ENCODE assay signal across 10 mouse cellular contexts in genomic region chr8:108819271-108819671, GRCm38 (mm10).
DNase-seq lines count a peak whose midpoint lies in the region; ATAC-seq and TF ChIP-seq lines count a peak whose summit lies in the region.
"Had no signal": no experiment of that assay in that cellular context is flagged by ENCODE, and none has a peak within 500 bp of the region (broad histone marks: within the 10 kb centered on the region; RNA-seq: fewer than 3 reads in every experiment).

No protein-coding gene starts in this region.

- no peak overlapping the region for H3K4me3 ChIP-seq in forebrain, embryonic 11.5 days (ENCODE audit: low read depth, low read length)
- no peak overlapping the region for H3K4me3 ChIP-seq in forebrain, embryonic 16.5 days (replicated peaks; ENCODE audit: low read length)
- H3K4me3 ChIP-seq in liver, postnatal 0 days (ENCODE audit: low read depth, low read length), result no peak overlapping the region
- no peak overlapping the region for H3K4me3 ChIP-seq in liver, embryonic 11.5 days (ENCODE audit: low read depth, low read length)
- H3K4me3 ChIP-seq in embryonic facial prominence, embryonic 10.5 days, result no peak overlapping the region
- no peak overlapping the region for H3K4me3 ChIP-seq in midbrain, embryonic 14.5 days (replicated peaks; ENCODE audit: low read depth, low read length)
- H3K4me3 ChIP-seq: embryonic facial prominence, embryonic 15.5 days had no signal

- no peaks in the 10 kb centered on the region for H3K36me3 ChIP-seq in forebrain, embryonic 11.5 days (ENCODE audit: control insufficient read depth, insufficient read depth, low read length)
- H3K36me3 ChIP-seq in forebrain, embryonic 16.5 days (ENCODE audit: control insufficient read depth, insufficient read depth), result no peaks in the 10 kb centered on the region
- H3K36me3 ChIP-seq in liver, postnatal 0 days (replicated peaks; ENCODE audit: insufficient read depth, low read length), result no peaks in the 10 kb centered on the region
- no peaks in the 10 kb centered on the region for H3K36me3 ChIP-seq in liver, embryonic 11.5 days (ENCODE audit: control insufficient read depth, insufficient read depth, low read length)
- H3K36me3 ChIP-seq in embryonic facial prominence, embryonic 10.5 days (replicated peaks), result peaks cover 35% of the 10 kb centered on the region
- H3K36me3 ChIP-seq in midbrain, embryonic 14.5 days (ENCODE audit: control insufficient read depth, insufficient read depth, low read length), result no peaks in the 10 kb centered on the region
- H3K36me3 ChIP-seq: embryonic facial prominence, embryonic 15.5 days had no signal

- no peaks in the 10 kb centered on the region for H3K9me3 ChIP-seq in forebrain, embryonic 11.5 days (ENCODE audit: control insufficient read depth, low read length)
- H3K9me3 ChIP-seq in forebrain, embryonic 16.5 days (ENCODE audit: control insufficient read depth, low read length), result no peaks in the 10 kb centered on the region
- no peaks in the 10 kb centered on the region for H3K9me3 ChIP-seq in liver, postnatal 0 days (ENCODE audit: low read length)
- no peaks in the 10 kb centered on the region for H3K9me3 ChIP-seq in liver, embryonic 11.5 days (ENCODE audit: control insufficient read depth, low read length)
- H3K9me3 ChIP-seq in embryonic facial prominence, embryonic 10.5 days, result no peaks in the 10 kb centered on the region
- no peaks in the 10 kb centered on the region for H3K9me3 ChIP-seq in midbrain, embryonic 14.5 days (ENCODE audit: control insufficient read depth, low read length)
- H3K9me3 ChIP-seq: embryonic facial prominence, embryonic 15.5 days had no signal

- no peak overlapping the region for H3K27ac ChIP-seq in forebrain, embryonic 11.5 days (ENCODE audit: low read depth, low read length)
- H3K27ac ChIP-seq in forebrain, embryonic 16.5 days (ENCODE audit: low read length), result no peak overlapping the region
- H3K27ac ChIP-seq in liver, postnatal 0 days (ENCODE audit: low read depth), result peak overlapping the region; percentile 11; the same call in 1 of the 2 replicates
- H3K27ac ChIP-seq in liver, embryonic 11.5 days (ENCODE audit: low read depth, low read length), result no peak overlapping the region
- peak overlapping the region; percentile 30; the same call in 1 of the 2 replicates for H3K27ac ChIP-seq in embryonic facial prominence, embryonic 10.5 days (replicated peaks)
- H3K27ac ChIP-seq in midbrain, embryonic 14.5 days (replicated peaks; ENCODE audit: low read depth, low read length), result no peak overlapping the region
- H3K27ac ChIP-seq: embryonic facial prominence, embryonic 15.5 days had no signal

- no peak for TF ChIP-seq EP300 in liver, postnatal 0 days (IDR thresholded peaks at IDR 0.05; ENCODE audit: low read depth)

- DNase-seq in forebrain, embryonic 11.5 days (ENCODE audit: low spot score), result peak; percentile 64
- no peak for DNase-seq in liver, postnatal 0 days
- DNase-seq in liver, embryonic 11.5 days (ENCODE audit: low spot score), result no peak
- DNase-seq in embryonic facial prominence, embryonic 10.5 days (ENCODE audit: low spot score), result peak; percentile 64
- peak; percentile 63 for DNase-seq in midbrain, embryonic 14.5 days
- no peak for DNase-seq in ovary, postnatal 36 days (ENCODE audit: low spot score)

- H3K9ac ChIP-seq in forebrain, embryonic 11.5 days (ENCODE audit: low read length), result no peak overlapping the region
- H3K9ac ChIP-seq in forebrain, embryonic 16.5 days (replicated peaks; ENCODE audit: low read depth, low read length), result no peak overlapping the region
- no peak overlapping the region for H3K9ac ChIP-seq in liver, postnatal 0 days (replicated peaks)
- no peak overlapping the region for H3K9ac ChIP-seq in liver, embryonic 11.5 days (ENCODE audit: low read depth, low read length)
- H3K9ac ChIP-seq in midbrain, embryonic 14.5 days (replicated peaks; ENCODE audit: low read length), result no peak overlapping the region; the same call in 1 of the 2 replicates
- H3K9ac ChIP-seq: embryonic facial prominence, embryonic 15.5 days had no signal

- no peaks in the 10 kb centered on the region for H3K27me3 ChIP-seq in forebrain, embryonic 11.5 days (ENCODE audit: control insufficient read depth, insufficient read depth, low read length)
- H3K27me3 ChIP-seq in forebrain, embryonic 16.5 days (replicated peaks; ENCODE audit: control insufficient read depth, insufficient read depth, low read length), result no peaks in the 10 kb centered on the region; the same call in 1 of the 2 replicates
- no peaks in the 10 kb centered on the region for H3K27me3 ChIP-seq in liver, postnatal 0 days (ENCODE audit: insufficient read depth, low read length)
- H3K27me3 ChIP-seq in liver, embryonic 11.5 days (replicated peaks; ENCODE audit: control insufficient read depth, insufficient read depth, low read length), result no peaks in the 10 kb centered on the region
- H3K27me3 ChIP-seq in embryonic facial prominence, embryonic 10.5 days (replicated peaks; ENCODE audit: low read depth, poor library complexity, severe bottlenecking), result no peaks in the 10 kb centered on the region
- no peaks in the 10 kb centered on the region for H3K27me3 ChIP-seq in midbrain, embryonic 14.5 days (ENCODE audit: control insufficient read depth, insufficient read depth, low read length)
- H3K27me3 ChIP-seq: Patski had no signal

- WGBS in forebrain, embryonic 11.5 days, result 22% methylated on average over 8 of the region's 8 CpGs
- WGBS in forebrain, embryonic 16.5 days, result 11% methylated on average over 8 of the region's 8 CpGs
- 50% methylated on average over 8 of the region's 8 CpGs for WGBS in liver, postnatal 0 days (ENCODE audit: insufficient replicate concordance)
- 48% methylated on average over 8 of the region's 8 CpGs for WGBS in liver, embryonic 11.5 days
- WGBS in embryonic facial prominence, embryonic 10.5 days, result 24% methylated on average over 8 of the region's 8 CpGs
- WGBS in midbrain, embryonic 14.5 days, result 4% methylated on average over 8 of the region's 8 CpGs

- 0 out of 2 replicates have a peak, but pooled peaks have one; percentile 55 for ATAC-seq in forebrain, embryonic 11.5 days (replicated peaks; ENCODE audit: low FRiP score)
- no peak for ATAC-seq in forebrain, embryonic 16.5 days
- ATAC-seq in liver, postnatal 0 days, result no peak
- ATAC-seq in liver, embryonic 11.5 days (replicated peaks; ENCODE audit: low FRiP score), result no peak
- ATAC-seq in midbrain, embryonic 14.5 days (ENCODE audit: low FRiP score, low TSS enrichment), result no peak
- no peak for ATAC-seq in frontal cortex, adult (ENCODE audit: low TSS enrichment)
- ATAC-seq: Patski had no signal

- no peak for TF ChIP-seq CTCF in liver, postnatal 0 days (IDR thresholded peaks at IDR 0.05; ENCODE audit: low read depth)

- H3K4me1 ChIP-seq in forebrain, embryonic 11.5 days (replicated peaks; ENCODE audit: control insufficient read depth, insufficient read depth, low read length), result peaks cover 13% of the 10 kb centered on the region
- H3K4me1 ChIP-seq in forebrain, embryonic 16.5 days (replicated peaks; ENCODE audit: control insufficient read depth, insufficient read depth, low read length), result peaks cover 24% of the 10 kb centered on the region
- peaks cover 27% of the 10 kb centered on the region for H3K4me1 ChIP-seq in liver, postnatal 0 days (ENCODE audit: insufficient read depth)
- peaks cover 26% of the 10 kb centered on the region for H3K4me1 ChIP-seq in liver, embryonic 11.5 days (replicated peaks; ENCODE audit: control insufficient read depth, insufficient read depth, low read length)
- H3K4me1 ChIP-seq in embryonic facial prominence, embryonic 10.5 days, result peaks cover 44% of the 10 kb centered on the region
- H3K4me1 ChIP-seq in midbrain, embryonic 14.5 days (ENCODE audit: control insufficient read depth, insufficient read depth, low read length), result peaks cover 42% of the 10 kb centered on the region

- no peak overlapping the region for H3K4me2 ChIP-seq in forebrain, embryonic 11.5 days (ENCODE audit: low read depth, low read length, severe bottlenecking)
- no peak overlapping the region for H3K4me2 ChIP-seq in forebrain, embryonic 16.5 days (ENCODE audit: low read length)
- no peak overlapping the region for H3K4me2 ChIP-seq in liver, postnatal 0 days (ENCODE audit: low read depth, low read length)
- H3K4me2 ChIP-seq in liver, embryonic 11.5 days, result no peak overlapping the region
- 0 out of 2 replicates have a peak overlapping the region, but pooled peaks have one; percentile 9 for H3K4me2 ChIP-seq in midbrain, embryonic 14.5 days (ENCODE audit: low read length)

Comparison
In these comparisons a context has a peak if more than half of its experiments do, and no peak if none do; other contexts are left out.
1. H3K27ac ChIP-seq: peak in liver, postnatal 0 days (single experiment) and embryonic facial prominence, embryonic 10.5 days (single experiment); none in forebrain, embryonic 11.5 days (single experiment), forebrain, embryonic 16.5 days (single experiment), liver, embryonic 11.5 days (single experiment) and midbrain, embryonic 14.5 days (single experiment).
2. DNase-seq: peak in forebrain, embryonic 11.5 days (single experiment), embryonic facial prominence, embryonic 10.5 days (single experiment) and midbrain, embryonic 14.5 days (single experiment); none in liver, postnatal 0 days (single experiment), liver, embryonic 11.5 days (single experiment) and ovary, postnatal 36 days (single experiment).